Mouse (Mus musculus): Measurements from ENCODE around the gene Stk40. TPM values are rescaled to one million over a fixed set of nuclear protein-coding genes. Genes with fewer than 3 reads are reported as not detected.

The Stk40 gene
- 22.7 and 23.8 TPM in 2 replicates for polyA plus RNA-seq (2014; fragmentation: Nextera tagmentation; extraction: Ambion mirVana)

- Histone ChIP-seq H3K9ac (replicated peaks; ENCODE audit: low read length) (peak within 1 kb of the TSS; percentile 78), H3K4me2 (ENCODE audit: low read depth, low read length) (peak within 1 kb of the TSS; percentile 89), H3K4me3 (ENCODE audit: low read depth, low read length) (peak within 1 kb of the TSS; percentile 97), H3K4me1 (ENCODE audit: control insufficient read depth, insufficient read depth, low read length) (no peaks in the 10 kb centered on the region), H3K27ac (replicated peaks; ENCODE audit: low read depth, low read length) (peak within 1 kb of the TSS; percentile 48), H3K27me3 (ENCODE audit: control insufficient read depth, insufficient read depth, low read length) (no peaks in the 10 kb centered on the region), H3K36me3 (replicated peaks; ENCODE audit: control insufficient read depth, insufficient read depth, low read depth, low read length) (no peaks in the 10 kb centered on the region), H3K9me3 (replicated peaks; ENCODE audit: control insufficient read depth, low read length) (no peaks in the 10 kb centered on the region)
- ATAC-seq (replicated peaks; ENCODE audit: insufficient number of reproducible peaks, low FRiP score, low TSS enrichment, low read depth) (peak; percentile 95), DNase-seq (ENCODE audit: low spot score) (peak; percentile 99)
- WGBS: under 1% methylated on average over 34 of the region's 34 CpGs
Observed at GRCm38 (mm10) chr4:126103590-126104068, at the start of gene Stk40. Gene Stk40, plus strand, starts transcription at chr4:126103957.

- H3K9me3 ChIP-seq (replicated peaks; ENCODE audit: control insufficient read depth, low read length): no peaks in the 10 kb centered on the region
- H3K4me3 ChIP-seq (ENCODE audit: low read depth, low read length): peak overlapping the region; percentile 42
- DNase-seq (ENCODE audit: low spot score) (peak; percentile 27), ATAC-seq (replicated peaks; ENCODE audit: insufficient number of reproducible peaks, low FRiP score, low TSS enrichment, low read depth) (no peak)
- no peaks in the 10 kb centered on the region for H3K4me1 ChIP-seq (ENCODE audit: control insufficient read depth, insufficient read depth, low read length)
- peaks cover 5% of the 10 kb centered on the region for H3K36me3 ChIP-seq (replicated peaks; ENCODE audit: control insufficient read depth, insufficient read depth, low read depth, low read length)
- H3K9ac ChIP-seq (replicated peaks; ENCODE audit: low read length): peak overlapping the region; percentile 55
- H3K27ac ChIP-seq (replicated peaks; ENCODE audit: low read depth, low read length): no peak overlapping the region
- no peaks in the 10 kb centered on the region for H3K27me3 ChIP-seq (ENCODE audit: control insufficient read depth, insufficient read depth, low read length)
- H3K4me2 ChIP-seq (ENCODE audit: low read depth, low read length): peak overlapping the region; percentile 55
- WGBS: 14% methylated on average over 19 of the region's 19 CpGs
Observed at GRCm38 (mm10) chr4:126057207-126058133, 46.3 kb upstream of the Stk40 start.

- H3K9me3 ChIP-seq (replicated peaks; ENCODE audit: control insufficient read depth, low read length): no peaks in the 10 kb centered on the region
- H3K4me3 ChIP-seq (ENCODE audit: low read depth, low read length): peak within 1 kb of the TSS; percentile 42
- H3K27ac ChIP-seq (replicated peaks; ENCODE audit: low read depth, low read length): no peak within 1 kb of the TSS
- H3K4me2 ChIP-seq (ENCODE audit: low read depth, low read length): peak within 1 kb of the TSS; percentile 55
- WGBS: under 1% methylated on average over 57 of the region's 57 CpGs
- ATAC-seq (replicated peaks; ENCODE audit: insufficient number of reproducible peaks, low FRiP score, low TSS enrichment, low read depth) (peak; percentile 95), DNase-seq (ENCODE audit: low spot score) (peak; percentile 98)
- H3K36me3 ChIP-seq (replicated peaks; ENCODE audit: control insufficient read depth, insufficient read depth, low read depth, low read length): peaks cover 5% of the 10 kb centered on the region
- no peaks in the 10 kb centered on the region for H3K27me3 ChIP-seq (ENCODE audit: control insufficient read depth, insufficient read depth, low read length)
- H3K9ac ChIP-seq (replicated peaks; ENCODE audit: low read length): peak within 1 kb of the TSS; percentile 55
- no peaks in the 10 kb centered on the region for H3K4me1 ChIP-seq (ENCODE audit: control insufficient read depth, insufficient read depth, low read length)
Observed at GRCm38 (mm10) chr4:126058134-126058996, 45.4 kb upstream of the Stk40 start, which contains the start of gene Oscp1. Gene Oscp1, plus strand, starts transcription at chr4:126058565.

- no peak for DNase-seq (ENCODE audit: low spot score)
- no peaks in the 10 kb centered on the region for H3K4me1 ChIP-seq (ENCODE audit: control insufficient read depth, insufficient read depth, low read length)
- no peak for ATAC-seq (replicated peaks; ENCODE audit: insufficient number of reproducible peaks, low FRiP score, low TSS enrichment, low read depth)
- H3K9ac ChIP-seq (replicated peaks; ENCODE audit: low read length): peak overlapping the region; percentile 51
- WGBS: 42% methylated on average over 9 of the region's 9 CpGs
- H3K9me3 ChIP-seq (replicated peaks; ENCODE audit: control insufficient read depth, low read length): no peaks in the 10 kb centered on the region
- H3K36me3 ChIP-seq (replicated peaks; ENCODE audit: control insufficient read depth, insufficient read depth, low read depth, low read length): peaks cover 4% of the 10 kb centered on the region
- H3K4me3 ChIP-seq (ENCODE audit: low read depth, low read length): peak overlapping the region; percentile 42
- H3K27me3 ChIP-seq (ENCODE audit: control insufficient read depth, insufficient read depth, low read length): no peaks in the 10 kb centered on the region
- H3K4me2 ChIP-seq (ENCODE audit: low read depth, low read length): peak overlapping the region; percentile 55
- no peak overlapping the region for H3K27ac ChIP-seq (replicated peaks; ENCODE audit: low read depth, low read length)
Observed at GRCm38 (mm10) chr4:126058997-126059362, 44.8 kb upstream of the Stk40 start.

GRCm38 (mm10) chr4:126062856-126063255 is 40.9 kb upstream of the Stk40 start:
- no peak overlapping the region for H3K27ac ChIP-seq (replicated peaks; ENCODE audit: low read depth, low read length)
- DNase-seq (ENCODE audit: low spot score): no peak
- ATAC-seq (replicated peaks; ENCODE audit: insufficient number of reproducible peaks, low FRiP score, low TSS enrichment, low read depth): no peak
- no peaks in the 10 kb centered on the region for H3K36me3 ChIP-seq (replicated peaks; ENCODE audit: control insufficient read depth, insufficient read depth, low read depth, low read length)
- H3K9ac ChIP-seq (replicated peaks; ENCODE audit: low read length): no peak overlapping the region
- no peaks in the 10 kb centered on the region for H3K4me1 ChIP-seq (ENCODE audit: control insufficient read depth, insufficient read depth, low read length)
- no peaks in the 10 kb centered on the region for H3K9me3 ChIP-seq (replicated peaks; ENCODE audit: control insufficient read depth, low read length)
- H3K4me3 ChIP-seq (ENCODE audit: low read depth, low read length): no peak overlapping the region
- no peaks in the 10 kb centered on the region for H3K27me3 ChIP-seq (ENCODE audit: control insufficient read depth, insufficient read depth, low read length)
- WGBS: 18% methylated on average over 1 of the region's 1 CpGs
- H3K4me2 ChIP-seq (ENCODE audit: low read depth, low read length): no peak overlapping the region

- 87% methylated on average over 7 of the region's 7 CpGs for WGBS
- H3K4me2 ChIP-seq (ENCODE audit: low read depth, low read length): no peak overlapping the region
- no peaks in the 10 kb centered on the region for H3K27me3 ChIP-seq (ENCODE audit: control insufficient read depth, insufficient read depth, low read length)
- H3K4me1 ChIP-seq (ENCODE audit: control insufficient read depth, insufficient read depth, low read length): no peaks in the 10 kb centered on the region
- H3K27ac ChIP-seq (replicated peaks; ENCODE audit: low read depth, low read length): no peak overlapping the region
- no peak overlapping the region for H3K4me3 ChIP-seq (ENCODE audit: low read depth, low read length)
- no peak for DNase-seq (ENCODE audit: low spot score)
- no peak overlapping the region for H3K9ac ChIP-seq (replicated peaks; ENCODE audit: low read length)
- H3K9me3 ChIP-seq (replicated peaks; ENCODE audit: control insufficient read depth, low read length): no peaks in the 10 kb centered on the region
- no peak for ATAC-seq (replicated peaks; ENCODE audit: insufficient number of reproducible peaks, low FRiP score, low TSS enrichment, low read depth)
- H3K36me3 ChIP-seq (replicated peaks; ENCODE audit: control insufficient read depth, insufficient read depth, low read depth, low read length): no peaks in the 10 kb centered on the region
Observed at GRCm38 (mm10) chr4:126065241-126065640, 38.5 kb upstream of the Stk40 start.

- H3K27ac ChIP-seq (replicated peaks; ENCODE audit: low read depth, low read length): no peak overlapping the region
- H3K4me2 ChIP-seq (ENCODE audit: low read depth, low read length): no peak overlapping the region
- H3K4me3 ChIP-seq (ENCODE audit: low read depth, low read length): no peak overlapping the region
- no peak overlapping the region for H3K9ac ChIP-seq (replicated peaks; ENCODE audit: low read length)
- no peaks in the 10 kb centered on the region for H3K9me3 ChIP-seq (replicated peaks; ENCODE audit: control insufficient read depth, low read length)
- ATAC-seq (replicated peaks; ENCODE audit: insufficient number of reproducible peaks, low FRiP score, low TSS enrichment, low read depth) (no peak), DNase-seq (ENCODE audit: low spot score) (no peak)
- 76% methylated on average over 15 of the region's 15 CpGs for WGBS
- H3K36me3 ChIP-seq (replicated peaks; ENCODE audit: control insufficient read depth, insufficient read depth, low read depth, low read length): no peaks in the 10 kb centered on the region
- H3K27me3 ChIP-seq (ENCODE audit: control insufficient read depth, insufficient read depth, low read length): no peaks in the 10 kb centered on the region
- H3K4me1 ChIP-seq (ENCODE audit: control insufficient read depth, insufficient read depth, low read length): no peaks in the 10 kb centered on the region
Observed at GRCm38 (mm10) chr4:126067401-126068077, 36.2 kb upstream of the Stk40 start.
